Mouse (Mus musculus): ENCODE measurements around the gene Rpl21.
"Not testable (repeated sequence)": the region's sequence is repeated elsewhere in the genome, so short reads cannot be mapped to it uniquely, and the experiment has no call there.

The Rpl21 gene

DNA sequence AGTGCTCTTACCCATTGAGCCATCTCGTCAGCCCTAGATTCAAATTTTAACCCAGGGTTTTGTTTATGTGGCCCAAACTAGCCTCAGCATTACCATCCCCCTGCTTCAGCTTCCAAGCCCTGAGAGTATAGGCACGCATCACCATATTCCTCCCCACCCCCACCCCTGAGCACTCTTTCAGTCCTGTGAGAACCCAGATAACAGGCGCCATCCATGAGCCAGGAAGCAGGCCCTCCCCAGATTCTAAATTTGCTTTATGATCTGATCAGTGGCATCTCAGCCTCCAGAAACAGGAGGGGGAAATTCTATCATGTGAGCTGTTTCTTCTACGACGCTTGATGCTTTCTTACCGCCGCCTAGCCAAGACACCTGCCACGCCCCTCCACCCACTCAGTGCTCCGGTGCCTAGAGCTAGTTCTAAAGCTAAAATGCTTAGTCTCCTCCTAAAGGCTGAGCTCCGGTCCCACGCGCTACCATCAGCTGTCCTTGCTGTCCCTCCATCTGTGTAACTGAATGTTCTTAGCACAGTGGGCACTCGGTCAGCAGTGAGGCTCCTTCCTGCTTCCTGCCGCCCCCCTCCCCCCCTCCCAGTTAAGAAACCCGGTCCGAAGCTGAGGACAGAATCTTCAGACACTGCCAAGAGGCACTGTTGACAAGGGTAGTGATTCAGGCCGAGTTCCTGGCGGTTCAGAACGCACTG is 34.7 kb downstream of the Rpl21 start:
- DNase-seq (ENCODE audit: low spot score in 2 of 2): no peak

DNA sequence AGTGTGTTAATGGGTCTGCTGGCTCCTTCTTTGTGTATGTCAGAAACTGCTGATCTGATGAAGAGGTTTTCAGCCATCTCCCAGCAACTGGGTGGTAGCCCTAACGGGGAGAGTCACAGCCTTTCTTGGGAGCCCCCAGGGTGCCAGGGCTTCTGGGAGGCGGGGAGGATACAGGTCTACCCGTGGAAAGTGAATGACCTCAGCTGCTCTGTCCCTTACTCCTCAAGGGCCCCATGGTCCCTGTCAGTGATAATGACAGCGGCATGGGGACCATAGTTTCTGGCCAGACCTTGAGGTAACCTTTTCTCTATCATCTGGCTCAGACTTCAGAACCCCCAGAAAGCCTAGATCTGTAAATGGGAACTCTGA is 35.2 kb downstream of the Rpl21 start:
- DNase-seq (ENCODE audit: low spot score in 2 of 2): no peak

DNA sequence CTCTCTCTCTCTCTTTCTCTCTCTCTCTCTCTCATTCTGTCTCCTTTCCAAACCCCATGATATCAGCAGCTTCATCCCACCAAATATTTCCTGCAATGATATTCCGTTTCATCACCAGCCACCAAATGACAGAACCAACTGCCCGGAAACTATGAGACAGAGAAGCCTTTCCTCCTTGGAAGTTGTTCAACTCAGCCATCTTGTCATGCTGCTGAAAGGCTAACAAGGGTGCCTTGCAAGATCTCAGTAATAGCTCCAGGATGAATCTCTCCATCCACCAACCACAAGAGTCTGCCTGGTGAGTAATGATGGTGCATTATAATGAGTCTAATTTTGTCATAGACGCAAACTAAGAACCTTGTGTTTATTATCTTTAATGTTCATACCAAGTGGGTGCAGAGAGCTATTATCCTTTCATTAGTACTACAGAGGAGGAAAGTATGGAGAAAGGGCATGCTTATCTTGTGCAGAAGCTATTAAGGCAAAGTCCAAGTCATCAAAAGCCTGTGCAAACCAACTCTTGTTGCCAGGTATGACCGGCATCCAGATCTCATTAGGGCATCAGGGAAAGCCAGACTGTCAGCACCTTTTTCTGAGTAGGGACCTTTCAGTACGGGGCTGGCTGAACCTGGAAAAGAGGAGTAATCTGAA is 40.4 kb downstream of the Rpl21 start:
- DNase-seq (ENCODE audit: low spot score in 2 of 2): no peak

DNA sequence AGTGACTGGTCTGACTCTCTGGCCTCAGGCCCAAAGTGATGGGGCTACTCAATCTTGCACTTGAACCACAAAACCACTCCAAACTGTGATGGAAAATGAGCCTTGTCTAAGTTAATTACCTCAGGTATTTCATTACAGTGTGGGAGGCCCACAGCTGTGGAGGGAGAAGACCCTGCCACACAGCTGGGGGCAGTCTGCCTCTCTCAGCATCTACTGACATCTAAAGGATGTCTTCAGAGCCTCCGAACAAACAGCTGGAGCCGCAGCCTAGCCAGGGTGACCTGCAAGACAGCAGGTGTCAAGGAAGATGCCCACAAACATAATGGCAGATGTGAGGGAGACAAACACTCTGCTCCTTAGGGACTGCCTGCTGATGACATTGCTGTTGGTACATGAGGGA is 43.3 kb downstream of the Rpl21 start:
- DNase-seq (ENCODE audit: low spot score in 2 of 2): no peak

DNA sequence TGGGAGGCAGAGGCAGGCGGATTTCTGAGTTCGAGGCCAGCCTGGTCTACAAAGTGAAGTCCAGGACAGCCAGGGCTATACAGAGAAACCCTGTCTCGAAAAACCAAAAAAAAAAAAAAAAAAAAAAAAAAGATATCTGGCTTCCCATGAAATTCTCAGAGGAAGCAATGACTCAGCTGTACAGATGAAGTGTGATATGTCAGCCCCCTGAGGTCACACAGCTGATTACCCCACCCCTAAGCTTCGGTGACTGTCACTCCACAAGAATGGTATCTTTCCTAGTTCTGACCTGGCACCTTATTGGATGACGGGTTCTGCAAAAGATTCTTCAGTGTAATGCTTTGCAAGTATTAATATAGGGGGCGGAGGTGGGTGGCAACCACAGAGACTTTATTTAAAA is 45.2 kb downstream of the Rpl21 start:
- DNase-seq (ENCODE audit: low spot score in 2 of 2): not testable (repeated sequence)

DNA sequence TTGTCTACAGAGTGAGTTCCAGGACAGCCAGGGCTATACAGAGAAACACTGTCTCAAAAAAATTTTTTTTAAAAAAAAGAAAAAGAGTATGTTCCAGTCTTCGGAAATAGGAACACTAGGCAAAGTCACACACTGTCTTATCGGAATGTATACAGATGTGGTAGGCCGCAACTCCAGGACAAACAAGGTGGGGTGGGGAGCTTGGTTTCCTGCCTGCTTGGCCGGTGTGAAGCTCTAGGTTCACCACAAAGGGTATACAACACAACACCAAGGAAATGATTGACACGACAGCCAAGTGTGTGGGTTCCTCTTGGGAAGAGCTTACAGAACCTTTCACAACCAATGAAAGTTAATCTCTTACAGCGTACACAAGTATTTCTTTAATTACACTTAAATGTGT is 49.6 kb downstream of the Rpl21 start:
- DNase-seq (ENCODE audit: low spot score in 2 of 2): no peak

- DNase-seq (ENCODE audit: low spot score in 2 of 2): no peak
Observed at GRCm38 (mm10) chr5:146883053-146883452, 50.4 kb downstream of the Rpl21 start.

DNA sequence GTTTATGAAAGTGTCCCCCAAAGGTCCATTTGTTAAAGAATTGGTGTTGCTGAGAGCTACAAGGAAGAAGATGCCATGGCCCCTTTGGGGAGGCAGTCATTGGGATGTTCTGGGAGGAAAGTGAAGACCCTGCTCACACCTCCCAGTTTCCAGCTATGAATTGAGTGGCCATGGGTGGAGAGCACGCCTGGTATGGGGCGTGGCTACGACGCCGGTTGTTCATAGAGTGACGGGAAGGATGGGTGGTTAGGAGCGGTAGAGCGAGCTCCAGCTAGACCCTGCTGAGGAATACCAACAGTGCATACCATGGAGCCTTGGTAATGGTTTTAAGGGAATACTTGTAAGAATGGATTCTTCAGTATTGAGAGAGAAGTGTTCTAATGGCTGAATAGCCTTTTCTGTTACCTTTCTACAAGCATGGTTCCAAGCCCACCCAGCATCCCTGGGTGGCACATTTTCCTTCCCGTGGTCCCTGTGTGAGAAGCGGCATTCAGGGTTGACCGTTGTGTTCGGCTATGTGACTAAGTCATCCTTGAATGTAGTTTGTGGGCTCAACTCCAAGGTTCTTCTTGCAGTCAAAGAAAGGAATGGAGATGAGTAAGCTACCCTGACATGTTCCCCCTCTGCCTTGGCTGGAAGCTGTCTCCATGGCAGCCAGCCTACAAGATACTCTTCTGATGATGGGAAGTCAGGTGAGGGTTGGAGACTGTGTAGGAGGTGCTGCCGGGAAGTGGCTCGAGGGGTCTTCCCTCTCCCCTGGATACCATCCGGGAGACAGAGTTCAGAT is 51.0 kb downstream of the Rpl21 start:
- DNase-seq (ENCODE audit: low spot score in 2 of 2): no peak

Data from urinary bladder, adult 18-20 months (tissue).